Mouse (Mus musculus): Measurements from ENCODE around the gene Cobll1. TPM values are rescaled to one million over a fixed set of nuclear protein-coding genes. Genes with fewer than 3 reads are reported as not detected.

Gene Cobll1
- polyA plus RNA-seq, 1 experiment from 2014 or later, result 19.9 TPM

DNA sequence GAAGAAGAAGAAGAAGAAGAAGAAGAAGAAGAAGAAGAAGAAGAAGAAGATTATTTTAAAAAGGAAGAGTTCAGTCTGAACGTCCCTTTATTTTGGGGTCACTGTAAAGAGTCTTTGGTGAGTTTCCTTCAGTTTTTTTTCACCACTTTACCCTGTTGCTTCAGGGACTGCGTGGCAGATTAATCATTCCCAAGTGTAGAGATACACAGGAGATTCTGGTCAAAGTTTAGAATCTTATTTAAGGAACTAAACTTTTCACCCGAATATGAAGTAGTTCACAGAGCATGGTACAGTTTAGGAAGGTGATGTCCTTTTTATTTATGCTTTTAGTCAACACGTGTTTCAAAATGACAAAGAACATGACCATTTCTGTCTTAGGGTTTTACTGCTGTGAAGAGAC is 21.2 kb upstream of the Cobll1 start:
- no peak for ATAC-seq
- Histone ChIP-seq H3K27me3 (replicated peaks) (no peaks in the 10 kb centered on the region), H3K27ac (no peak overlapping the region), H3K4me3 (replicated peaks) (no peak overlapping the region), H3K9me3 (no peaks in the 10 kb centered on the region), H3K36me3 (no peaks in the 10 kb centered on the region), H3K9ac (no peak overlapping the region), H3K4me1 (replicated peaks) (no peaks in the 10 kb centered on the region), H3K4me2 (replicated peaks) (no peak overlapping the region)
- 86% methylated on average over 4 of the region's 4 CpGs for WGBS

DNA sequence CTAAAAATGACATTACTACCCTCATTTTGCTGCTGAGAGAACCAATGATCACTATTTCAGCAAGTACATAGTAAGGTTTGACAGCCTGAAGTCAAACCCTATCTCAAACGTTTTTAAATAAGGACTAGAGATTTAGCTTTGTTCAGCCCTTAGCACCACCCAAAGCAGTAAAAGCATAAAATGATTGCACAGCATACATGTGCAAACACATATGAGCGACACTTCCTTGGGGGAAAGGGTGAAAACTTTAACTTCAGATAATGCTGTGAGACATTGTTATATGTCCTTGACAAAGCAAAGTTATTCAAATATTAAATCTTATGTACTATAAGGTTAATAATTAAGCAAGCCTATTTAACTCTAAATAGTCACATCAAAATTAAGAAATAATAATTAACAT is 18.2 kb upstream of the Cobll1 start:
- H3K27me3 ChIP-seq (replicated peaks), result no peaks in the 10 kb centered on the region
- H3K9ac ChIP-seq, result no peak overlapping the region
- no peaks in the 10 kb centered on the region for H3K36me3 ChIP-seq
- no peaks in the 10 kb centered on the region for H3K4me1 ChIP-seq (replicated peaks)
- H3K4me2 ChIP-seq (replicated peaks), result 0 out of 2 replicates have a peak overlapping the region, but pooled peaks have one; percentile 24
- 46% methylated on average over 2 of the region's 2 CpGs for WGBS
- H3K9me3 ChIP-seq, result no peaks in the 10 kb centered on the region
- peak overlapping the region; percentile 74; the same call in 1 of the 2 replicates for H3K27ac ChIP-seq
- ATAC-seq, result peak; percentile 88
- no peak overlapping the region for H3K4me3 ChIP-seq (replicated peaks)

DNA sequence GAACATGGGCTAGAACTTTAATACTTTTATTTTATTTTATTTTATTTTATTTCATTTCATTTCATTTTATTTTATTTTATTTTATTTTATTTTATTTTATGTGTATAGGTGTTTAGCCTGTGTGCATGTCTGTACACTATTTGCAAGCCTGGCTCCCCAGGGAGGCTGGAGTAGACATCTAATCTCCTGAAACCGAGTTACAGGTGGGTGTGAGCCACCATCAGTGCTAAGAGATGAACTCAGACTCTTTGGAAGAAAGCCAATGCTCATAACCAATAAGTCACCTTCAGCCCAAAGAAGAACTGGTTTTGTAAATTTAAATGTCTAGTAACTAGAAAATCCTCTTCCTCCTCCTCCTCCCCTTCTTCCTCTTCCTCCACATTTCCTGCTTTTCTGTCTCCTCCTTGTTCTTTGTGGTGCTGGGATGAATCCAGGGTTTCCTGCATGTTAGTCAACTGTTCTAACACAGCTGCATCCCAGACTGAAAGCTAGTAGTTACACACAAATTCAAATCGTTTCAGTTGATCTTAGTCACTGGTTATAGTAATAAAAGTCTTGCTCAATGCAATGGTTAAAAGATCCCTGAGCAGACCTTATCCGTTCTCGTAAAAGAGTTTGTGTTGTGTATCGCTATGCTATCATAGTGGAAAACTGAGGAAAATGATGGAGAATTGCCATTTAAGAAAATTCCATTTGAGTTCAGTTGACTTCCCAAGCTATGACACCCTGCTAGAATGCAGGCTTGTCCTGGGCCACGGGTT is 17.5 kb upstream of the Cobll1 start:
- ATAC-seq, result peak; percentile 63
- 53% methylated on average over 6 of the region's 6 CpGs for WGBS
- H3K4me3 ChIP-seq (replicated peaks), result no peak overlapping the region
- no peaks in the 10 kb centered on the region for H3K9me3 ChIP-seq
- no peak overlapping the region for H3K9ac ChIP-seq
- peak overlapping the region; percentile 74 for H3K27ac ChIP-seq
- peak overlapping the region; percentile 24; the same call in 1 of the 2 replicates for H3K4me2 ChIP-seq (replicated peaks)
- H3K36me3 ChIP-seq, result no peaks in the 10 kb centered on the region
- no peaks in the 10 kb centered on the region for H3K27me3 ChIP-seq (replicated peaks)
- no peaks in the 10 kb centered on the region for H3K4me1 ChIP-seq (replicated peaks)

DNA sequence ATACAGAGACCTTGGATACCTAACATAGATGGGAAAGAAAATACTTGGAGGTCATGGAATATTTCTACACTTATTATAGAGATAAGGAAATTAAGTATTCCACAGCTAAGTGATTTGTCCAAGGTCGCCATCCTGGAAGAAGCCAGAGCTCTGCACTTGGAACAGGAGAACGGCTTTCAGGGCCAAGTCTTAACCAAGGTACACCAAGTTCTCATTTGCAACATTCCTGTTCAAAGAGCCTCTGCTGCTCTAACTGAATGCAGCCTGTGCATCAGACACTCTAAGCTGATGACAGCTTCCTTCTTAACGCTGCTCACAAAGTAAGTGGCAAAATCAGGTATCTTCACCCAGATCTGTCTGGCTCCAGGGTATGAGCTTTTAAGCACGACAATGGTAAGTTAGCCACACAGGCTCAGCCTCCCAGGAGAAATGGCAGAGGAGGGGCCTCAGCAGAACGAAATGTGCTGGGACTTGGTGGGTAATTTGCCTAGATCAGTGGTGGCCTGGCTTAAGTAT is 11.4 kb upstream of the Cobll1 start:
- Histone ChIP-seq H3K4me3 (replicated peaks) (no peak overlapping the region), H3K9me3 (no peaks in the 10 kb centered on the region), H3K27me3 (replicated peaks) (no peaks in the 10 kb centered on the region), H3K27ac (no peak overlapping the region), H3K36me3 (no peaks in the 10 kb centered on the region), H3K4me1 (replicated peaks) (no peaks in the 10 kb centered on the region), H3K4me2 (replicated peaks) (no peak overlapping the region), H3K9ac (no peak overlapping the region)
- WGBS, result 63% methylated on average over 5 of the region's 5 CpGs
- no peak for ATAC-seq

DNA sequence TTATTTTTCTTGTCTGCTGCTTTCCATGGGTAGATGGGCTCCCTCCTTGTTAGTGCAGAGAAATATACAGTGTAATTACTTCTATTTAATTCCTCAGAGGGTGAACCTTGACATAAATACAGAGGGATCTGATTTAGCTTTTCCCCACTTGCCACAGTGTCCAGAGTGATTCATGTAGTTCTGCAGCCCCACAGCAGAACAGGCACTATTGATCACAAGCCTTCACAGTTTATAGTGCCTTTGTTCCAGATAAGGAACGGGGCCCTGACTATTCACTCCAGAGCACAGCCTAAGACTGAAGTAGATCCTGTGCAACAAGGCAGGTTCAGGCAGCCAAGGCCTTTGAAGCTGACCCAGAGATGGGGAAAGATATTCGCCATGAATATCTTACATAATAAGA is 10.4 kb upstream of the Cobll1 start:
- no peaks in the 10 kb centered on the region for H3K27me3 ChIP-seq (replicated peaks)
- H3K27ac ChIP-seq, result peak overlapping the region; percentile 10; the same call in 1 of the 2 replicates
- peak; percentile 91 for ATAC-seq
- no peak overlapping the region for H3K4me3 ChIP-seq (replicated peaks)
- H3K4me1 ChIP-seq (replicated peaks), result no peaks in the 10 kb centered on the region
- H3K9me3 ChIP-seq, result no peaks in the 10 kb centered on the region
- 33% methylated on average over 2 of the region's 2 CpGs for WGBS
- no peaks in the 10 kb centered on the region for H3K36me3 ChIP-seq
- no peak overlapping the region for H3K9ac ChIP-seq
- no peak overlapping the region for H3K4me2 ChIP-seq (replicated peaks)

DNA sequence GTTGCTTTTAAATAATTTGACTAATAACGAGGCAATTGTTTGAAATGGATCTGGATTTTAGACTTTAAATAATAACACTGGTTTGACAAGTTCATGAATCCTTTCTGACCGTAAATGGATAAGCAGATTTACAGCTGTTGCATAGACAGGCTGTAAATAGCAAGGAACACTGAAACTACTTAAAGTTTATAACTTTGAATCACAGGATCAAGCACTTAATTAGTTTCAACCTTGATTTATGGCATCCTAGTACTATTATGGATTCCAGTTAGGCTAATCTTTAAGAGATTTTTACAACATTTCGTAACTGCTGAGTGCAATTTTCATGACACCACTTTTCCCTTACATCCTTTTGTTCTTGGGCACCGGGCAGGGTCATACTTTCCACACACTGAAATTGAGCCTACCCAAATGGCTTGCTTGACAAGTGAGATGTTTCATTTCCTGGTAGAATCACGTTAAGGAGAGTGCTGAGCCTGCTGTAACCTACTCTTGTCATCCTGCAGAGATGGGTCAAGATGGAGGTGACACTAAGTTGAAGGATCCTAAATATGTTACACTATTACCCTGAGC is 1.1 kb upstream of the Cobll1 start:
- Histone ChIP-seq H3K4me3 (replicated peaks) (no peak overlapping the region), H3K27me3 (replicated peaks) (no peaks in the 10 kb centered on the region), H3K9me3 (no peaks in the 10 kb centered on the region), H3K36me3 (no peaks in the 10 kb centered on the region), H3K9ac (no peak overlapping the region), H3K4me2 (replicated peaks) (0 out of 2 replicates have a peak overlapping the region, but pooled peaks have one; percentile 26), H3K4me1 (replicated peaks) (0 out of 2 replicates have a peak, but pooled peaks cover 5% of the 10 kb centered on the region), H3K27ac (no peak overlapping the region)
- WGBS, result 27% methylated on average over 5 of the region's 5 CpGs
- ATAC-seq, result peak; percentile 11; the same call in 1 of the 2 replicates

DNA sequence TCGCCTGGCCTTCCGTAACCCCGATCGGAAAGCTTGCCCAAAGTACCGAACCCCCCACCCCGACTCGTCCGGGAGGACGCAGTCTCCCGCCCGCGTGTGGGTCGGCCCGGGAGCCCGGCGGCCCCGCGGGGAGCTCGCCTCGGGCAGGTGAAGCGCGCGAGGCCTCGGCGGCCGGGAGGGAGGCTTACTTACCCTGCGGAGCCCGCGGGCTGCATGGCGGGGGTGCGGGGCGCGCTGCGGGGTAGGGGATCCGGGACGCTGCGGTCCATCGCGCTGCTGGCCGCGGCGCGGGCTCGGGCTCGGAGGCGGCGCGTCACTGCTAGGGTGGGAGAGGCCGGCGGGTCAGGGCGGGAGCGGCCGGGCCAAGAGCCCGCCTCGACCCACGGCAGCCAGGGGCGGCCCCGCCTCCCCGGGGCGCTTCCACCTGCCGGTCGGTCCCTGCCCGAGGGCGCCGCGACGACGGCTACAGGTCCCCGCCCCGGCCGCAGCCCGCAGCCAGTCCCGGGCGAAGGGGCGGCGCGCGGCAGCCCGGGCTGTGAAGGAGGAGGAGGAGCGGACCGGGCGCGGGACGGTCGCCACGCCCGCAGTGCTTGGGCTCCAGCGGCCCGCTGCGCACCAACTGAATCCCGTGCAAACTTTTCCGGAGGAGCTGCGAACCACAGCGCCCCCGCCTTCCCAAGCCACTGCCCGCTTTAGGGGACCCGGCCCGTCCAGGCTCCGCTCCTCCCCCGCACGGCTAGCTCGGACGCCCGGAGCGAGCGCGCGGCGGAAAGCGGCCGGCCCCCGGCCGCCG is 836 bp downstream of the Cobll1 start:
- WGBS, result under 1% methylated on average over 104 of the region's 114 CpGs
- peak overlapping the region; percentile 83 for H3K4me3 ChIP-seq (replicated peaks)
- peak; percentile 91 for ATAC-seq
- peak overlapping the region; percentile 98 for H3K27ac ChIP-seq
- H3K9ac ChIP-seq, result peak overlapping the region; percentile 85
- H3K27me3 ChIP-seq (replicated peaks), result no peaks in the 10 kb centered on the region
- H3K4me1 ChIP-seq (replicated peaks), result 0 out of 2 replicates have a peak, but pooled peaks cover 5% of the 10 kb centered on the region
- H3K4me2 ChIP-seq (replicated peaks), result peak overlapping the region; percentile 87
- no peaks in the 10 kb centered on the region for H3K9me3 ChIP-seq
- H3K36me3 ChIP-seq, result no peaks in the 10 kb centered on the region

DNA sequence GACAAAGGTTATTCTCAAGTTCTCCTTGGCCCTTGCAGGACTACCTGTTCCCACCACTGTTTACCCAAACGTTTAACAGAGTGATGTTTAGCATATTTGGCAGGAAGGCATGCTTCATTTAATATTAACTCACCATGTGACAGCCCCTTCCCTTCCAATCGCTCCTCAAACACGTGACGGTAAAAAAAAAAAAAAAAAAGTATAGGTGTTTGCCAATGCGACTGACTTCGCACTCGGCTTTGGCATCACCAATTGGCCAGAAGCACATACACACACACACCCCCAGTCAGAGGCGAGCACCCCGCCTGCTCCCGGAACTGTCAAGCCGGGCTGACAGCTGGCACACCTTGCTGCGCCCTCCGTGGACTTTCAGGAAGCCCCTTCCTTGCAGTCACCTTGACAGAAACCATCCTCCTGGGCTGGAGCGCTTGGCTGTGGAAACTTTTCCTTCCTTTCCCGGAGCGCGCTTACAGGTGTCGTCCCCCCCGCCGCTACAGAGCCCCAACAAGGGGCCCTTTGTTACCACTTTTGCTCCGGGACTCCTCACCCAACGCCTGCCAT is 1.5 kb downstream of the Cobll1 start:
- H3K27me3 ChIP-seq (replicated peaks), result no peaks in the 10 kb centered on the region
- H3K4me2 ChIP-seq (replicated peaks), result peak overlapping the region; percentile 87
- 0% methylated on average over 22 of the region's 22 CpGs for WGBS
- H3K9me3 ChIP-seq, result no peaks in the 10 kb centered on the region
- ATAC-seq, result peak; percentile 65
- peak overlapping the region; percentile 83 for H3K4me3 ChIP-seq (replicated peaks)
- H3K4me1 ChIP-seq (replicated peaks), result 0 out of 2 replicates have a peak, but pooled peaks cover 5% of the 10 kb centered on the region
- H3K27ac ChIP-seq, result peak overlapping the region; percentile 98
- no peaks in the 10 kb centered on the region for H3K36me3 ChIP-seq
- peak overlapping the region; percentile 85 for H3K9ac ChIP-seq

DNA sequence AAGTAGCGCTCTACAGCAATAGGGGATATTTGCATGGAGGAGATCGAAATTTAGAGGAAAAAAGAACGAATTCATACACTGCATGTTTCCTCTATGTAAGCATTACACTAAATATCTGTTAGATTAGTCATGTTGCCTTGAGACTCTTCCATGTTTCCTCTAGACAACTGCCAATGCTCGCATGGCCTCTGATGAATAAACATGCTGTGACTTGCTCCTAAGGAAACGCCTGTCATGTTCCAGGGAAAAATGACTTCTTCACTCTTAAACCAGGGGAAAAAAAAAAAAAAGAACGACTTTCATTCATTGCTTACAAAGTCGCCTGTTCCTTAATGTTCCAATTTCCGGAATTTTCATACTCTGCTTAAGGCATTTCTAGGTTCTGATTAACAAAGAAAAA is 2.1 kb downstream of the Cobll1 start:
- peak overlapping the region; percentile 83 for H3K4me3 ChIP-seq (replicated peaks)
- H3K9ac ChIP-seq, result no peak overlapping the region
- H3K4me1 ChIP-seq (replicated peaks), result 0 out of 2 replicates have a peak, but pooled peaks cover 5% of the 10 kb centered on the region
- 32% methylated on average over 8 of the region's 8 CpGs for WGBS
- ATAC-seq, result no peak
- H3K27me3 ChIP-seq (replicated peaks), result no peaks in the 10 kb centered on the region
- no peaks in the 10 kb centered on the region for H3K9me3 ChIP-seq
- peak overlapping the region; percentile 87 for H3K4me2 ChIP-seq (replicated peaks)
- no peaks in the 10 kb centered on the region for H3K36me3 ChIP-seq
- H3K27ac ChIP-seq, result 0 out of 2 replicates have a peak overlapping the region, but pooled peaks have one; percentile 98

DNA sequence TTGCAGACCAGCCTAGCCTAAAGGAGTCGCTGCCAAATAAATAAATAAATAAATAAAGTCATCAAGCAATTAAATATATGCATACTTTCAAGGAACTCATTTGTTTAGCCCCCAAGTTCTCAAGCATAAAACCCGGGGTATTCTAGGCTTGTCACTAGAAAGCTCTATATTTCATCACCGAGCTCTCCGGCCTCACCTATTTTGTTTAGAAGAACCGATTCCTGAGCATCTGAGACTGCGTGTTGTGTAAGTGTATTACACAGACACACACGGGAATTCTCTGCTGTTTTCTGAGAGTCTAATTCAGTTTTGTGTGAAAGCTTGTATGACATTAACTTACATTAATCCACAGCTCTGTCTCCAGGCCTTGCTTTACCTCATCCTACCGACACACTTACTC is 2.6 kb downstream of the Cobll1 start:
- no peak overlapping the region for H3K9ac ChIP-seq
- no peaks in the 10 kb centered on the region for H3K9me3 ChIP-seq
- 70% methylated on average over 8 of the region's 8 CpGs for WGBS
- 0 out of 2 replicates have a peak, but pooled peaks cover 5% of the 10 kb centered on the region for H3K4me1 ChIP-seq (replicated peaks)
- no peak overlapping the region for H3K27ac ChIP-seq
- peak overlapping the region; percentile 87 for H3K4me2 ChIP-seq (replicated peaks)
- ATAC-seq, result no peak
- H3K27me3 ChIP-seq (replicated peaks), result no peaks in the 10 kb centered on the region
- no peaks in the 10 kb centered on the region for H3K36me3 ChIP-seq
- peak overlapping the region; percentile 83; the same call in 1 of the 2 replicates for H3K4me3 ChIP-seq (replicated peaks)

DNA sequence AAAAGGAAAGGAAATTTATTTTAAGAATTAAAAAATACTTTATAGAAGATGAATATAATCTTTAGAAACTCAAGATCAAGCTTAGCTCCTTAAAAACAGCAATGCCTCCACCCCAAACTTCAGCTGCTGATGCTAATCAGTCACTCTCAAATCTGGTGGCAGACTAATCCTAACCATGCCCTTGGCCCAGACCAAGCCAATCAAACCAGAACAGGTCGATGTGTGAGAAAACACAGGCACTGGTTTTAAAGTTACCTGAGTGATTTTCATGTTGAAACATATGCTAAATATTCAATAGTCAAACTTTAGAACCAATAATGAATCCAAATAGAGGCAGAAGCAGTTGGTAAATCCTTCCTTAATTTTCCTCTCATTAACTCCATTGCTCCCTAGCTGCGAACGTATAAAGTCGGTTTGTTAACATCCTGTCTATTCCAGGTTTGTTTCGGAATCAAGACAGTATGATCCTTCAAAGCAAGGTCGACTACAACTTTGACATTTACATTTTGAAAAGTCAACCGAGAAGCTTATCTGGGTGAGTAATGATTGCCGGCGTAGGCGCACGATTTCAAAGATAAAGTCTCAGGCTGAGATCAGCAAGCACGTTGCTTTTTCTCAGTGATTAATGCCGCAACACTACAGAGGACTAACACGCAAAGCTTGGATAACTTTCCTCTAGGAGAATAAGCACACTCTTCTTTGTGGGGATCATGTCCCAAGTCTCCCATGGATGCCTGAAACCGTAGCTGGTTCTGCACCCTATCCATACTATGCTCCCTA is 6.3 kb downstream of the Cobll1 start:
- WGBS, result 58% methylated on average over 15 of the region's 15 CpGs

More for the DNA sequence above, 6.3 kb downstream of the Cobll1 start:
- no peaks in the 10 kb centered on the region for H3K27me3 ChIP-seq (replicated peaks)
- no peak overlapping the region for H3K4me3 ChIP-seq (replicated peaks)
- no peak overlapping the region for H3K9ac ChIP-seq
- H3K9me3 ChIP-seq, result no peaks in the 10 kb centered on the region
- H3K36me3 ChIP-seq, result no peaks in the 10 kb centered on the region
- H3K27ac ChIP-seq, result no peak overlapping the region
- 0 out of 2 replicates have a peak, but pooled peaks cover 5% of the 10 kb centered on the region for H3K4me1 ChIP-seq (replicated peaks)
- no peak overlapping the region for H3K4me2 ChIP-seq (replicated peaks)
- ATAC-seq, result no peak
